Mouse (Mus musculus) large intestine, adult 2 months (tissue): Measurements from ENCODE around the gene Bex3. TPM values are rescaled to one million over a fixed set of nuclear protein-coding genes. Genes with fewer than 3 reads are reported as not detected.
"Not testable (repeated sequence)": the region's sequence is repeated elsewhere in the genome, so short reads cannot be mapped to it uniquely, and the experiment has no call there.

Experiments used
- DNase-seq: peaks from one replicate; pipeline ENCODE4 v3.0.0-alpha.2; 2012; ENCODE audit warnings: low read depth, low spot score
- WGBS: fragments of 180-500 bp; shearing (Covaris S2); methylation state at CpG from one replicate; pipeline ENCODE4 v1.1.7; 2018; 5-methylcytosine and 5-hydroxymethylcytosine counted together
- polyA plus RNA-seq: library from polyadenylated mRNA; depleted of rRNA; stranded (reverse); fragments of >200 nt; gene quantifications from 2 replicates; pipeline ENCODE4 v1.2.3, GENCODE M21; 2012; rRNA removed

Bex3 gene
- 24.3 and 39.6 TPM in 2 replicates for polyA plus RNA-seq

DNA sequence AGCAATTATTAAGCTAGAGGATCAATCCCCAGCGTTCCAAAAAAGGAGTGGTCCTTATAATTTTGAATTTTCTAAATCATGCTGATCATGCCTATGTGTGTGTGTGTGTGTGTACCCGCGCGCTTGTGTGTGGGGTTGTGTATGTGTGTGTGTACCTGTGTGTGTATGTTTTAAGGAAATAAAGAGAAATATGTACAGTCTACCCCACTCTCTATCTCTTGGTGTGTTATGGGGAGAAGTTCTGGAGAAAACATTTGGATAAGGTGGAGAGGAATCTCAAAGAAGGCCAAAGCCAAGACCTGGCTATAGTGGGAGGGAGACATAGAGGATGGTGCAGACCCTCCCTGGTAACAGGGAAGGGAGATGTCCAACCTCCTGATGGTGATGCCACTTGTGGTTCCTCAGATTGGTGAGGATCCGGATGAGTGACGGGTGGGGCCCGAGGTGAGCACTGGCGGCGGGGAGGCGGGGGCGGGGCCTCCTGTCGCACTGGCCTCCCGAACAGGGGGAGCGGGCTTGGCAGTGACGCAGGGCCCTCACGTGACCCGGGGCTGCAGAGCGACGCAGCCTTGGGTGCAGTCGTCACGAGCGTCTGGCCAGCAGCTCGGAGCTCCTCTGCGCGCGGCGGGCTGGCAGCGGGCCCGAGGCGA, at the start of gene Bex3:
Gene Bex3, plus strand, starts transcription at position 511 of the 650 bp plus-strand sequence.
- DNase-seq = not testable (repeated sequence)
- 49% methylated on average over 7 of the region's 30 CpGs for WGBS

DNA sequence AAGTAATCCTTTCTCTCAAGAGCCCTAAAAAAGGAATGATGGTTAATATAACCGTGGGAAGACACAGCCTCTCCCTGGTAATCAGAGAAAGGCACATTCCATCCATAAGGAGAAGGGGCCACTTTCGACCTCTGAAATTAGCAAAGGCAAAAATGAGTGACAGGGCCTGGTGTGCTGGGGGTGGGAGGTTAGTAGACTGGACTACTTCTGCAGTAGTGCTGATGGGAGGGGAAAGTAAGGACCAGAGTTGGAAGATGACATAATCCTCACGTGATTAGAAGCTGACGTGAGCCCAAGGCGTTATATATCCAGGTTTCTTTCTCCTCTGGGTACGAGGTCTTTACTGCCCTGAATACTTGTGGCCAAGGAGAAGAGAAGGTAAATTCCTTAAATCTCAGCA, 46.3 kb upstream of the Bex3 start:
- 59% methylated on average over 6 of the region's 6 CpGs for WGBS
- DNase-seq = no peak

DNA sequence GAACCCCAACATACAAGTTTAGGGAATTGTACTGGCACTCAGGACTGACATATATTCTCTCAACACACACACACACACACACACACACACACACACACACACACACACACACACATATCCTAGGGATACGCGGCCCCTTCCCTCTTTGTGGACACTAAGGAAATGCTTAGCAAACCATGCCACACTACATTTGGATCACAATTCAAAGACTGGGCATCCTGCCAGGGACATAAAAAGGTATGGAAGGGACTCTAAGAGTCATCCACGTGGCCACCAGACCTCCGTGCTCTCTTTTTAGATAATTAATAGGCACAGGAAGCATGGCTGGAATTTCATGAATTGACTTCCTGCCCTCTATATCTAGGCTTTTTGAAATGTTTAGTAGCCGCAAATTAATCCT, 42.3 kb upstream of the Bex3 start:
- WGBS = 30% methylated on average over 5 of the region's 5 CpGs
- DNase-seq = no peak

DNA sequence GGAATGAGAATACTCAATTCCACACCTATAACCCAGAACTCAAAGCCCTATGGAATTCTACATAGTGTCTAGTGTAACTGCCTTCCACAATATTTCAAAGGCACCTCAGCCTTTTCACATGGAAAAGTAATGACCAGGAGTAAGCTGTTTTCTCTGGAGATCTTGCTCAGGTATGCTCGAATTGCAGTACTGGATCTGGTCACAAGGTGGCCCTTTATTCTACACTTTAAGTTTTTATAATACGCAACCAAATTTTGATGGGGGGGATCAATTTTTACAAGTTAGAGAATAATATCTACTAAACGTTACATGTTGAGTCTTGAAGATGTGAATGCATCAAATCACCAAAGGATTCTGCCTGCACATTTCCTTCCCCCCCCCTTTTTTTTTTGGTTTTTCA, 31.9 kb upstream of the Bex3 start:
- WGBS = 38% methylated on average over 3 of the region's 3 CpGs
- no peak for DNase-seq

DNA sequence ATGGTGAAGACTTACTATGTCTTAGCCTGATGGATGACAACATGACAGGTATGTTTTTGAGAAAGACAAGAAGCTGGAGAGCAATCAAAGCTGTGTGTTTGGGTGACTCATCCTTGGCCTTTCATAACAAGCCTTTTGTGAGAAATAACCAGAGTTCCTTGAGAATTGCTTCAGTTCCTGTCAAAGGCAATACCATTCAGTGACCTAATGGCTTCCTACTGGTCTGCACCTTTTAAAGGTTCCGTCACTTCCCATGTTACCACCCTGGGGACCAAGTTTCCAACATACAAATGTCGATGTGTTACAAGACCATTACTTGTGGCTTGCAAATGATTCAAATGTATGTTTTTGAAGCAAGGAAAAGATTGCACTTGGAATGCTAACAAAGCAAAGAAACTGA, 26.9 kb upstream of the Bex3 start:
- no peak for DNase-seq
- WGBS = 74% methylated on average over 2 of the region's 2 CpGs

DNA sequence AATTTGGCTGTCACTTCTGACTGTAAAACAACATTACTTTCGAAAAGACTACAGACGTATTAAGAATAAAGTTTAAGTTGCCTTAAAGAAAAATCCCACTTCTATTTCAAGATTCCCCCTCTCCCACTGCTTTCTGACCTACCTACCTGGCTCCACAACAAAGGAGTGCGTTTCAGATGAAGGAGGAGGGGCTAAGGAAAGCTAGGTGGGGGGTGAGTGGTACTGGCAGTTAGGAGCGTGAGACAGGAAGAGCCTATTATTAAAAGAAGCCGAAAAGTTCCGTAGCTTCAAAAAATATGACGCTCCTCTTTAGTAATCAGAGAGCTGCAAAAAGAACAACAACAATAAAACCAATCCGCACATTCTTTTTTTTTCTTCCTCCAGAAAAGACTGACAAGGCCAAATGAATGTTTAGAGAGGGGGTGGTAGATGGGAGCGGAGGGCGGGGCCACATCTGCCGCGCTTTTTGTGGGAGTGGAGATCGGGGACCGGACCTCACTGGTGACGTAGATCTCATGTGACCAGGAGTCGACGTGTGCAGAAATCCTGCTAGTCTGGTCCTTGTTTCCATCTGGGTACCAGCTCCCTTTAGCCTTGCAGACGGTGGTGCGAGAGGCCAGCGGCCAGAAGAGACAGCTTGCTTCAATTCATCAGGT, 25.4 kb upstream of the Bex3 start, which contains the start of gene Tceal9:
Gene Tceal9, plus strand, starts transcription at position 506 of the 656 bp plus-strand sequence.
- WGBS = 19% methylated on average over 20 of the region's 20 CpGs
- peak; percentile 58 for DNase-seq

DNA sequence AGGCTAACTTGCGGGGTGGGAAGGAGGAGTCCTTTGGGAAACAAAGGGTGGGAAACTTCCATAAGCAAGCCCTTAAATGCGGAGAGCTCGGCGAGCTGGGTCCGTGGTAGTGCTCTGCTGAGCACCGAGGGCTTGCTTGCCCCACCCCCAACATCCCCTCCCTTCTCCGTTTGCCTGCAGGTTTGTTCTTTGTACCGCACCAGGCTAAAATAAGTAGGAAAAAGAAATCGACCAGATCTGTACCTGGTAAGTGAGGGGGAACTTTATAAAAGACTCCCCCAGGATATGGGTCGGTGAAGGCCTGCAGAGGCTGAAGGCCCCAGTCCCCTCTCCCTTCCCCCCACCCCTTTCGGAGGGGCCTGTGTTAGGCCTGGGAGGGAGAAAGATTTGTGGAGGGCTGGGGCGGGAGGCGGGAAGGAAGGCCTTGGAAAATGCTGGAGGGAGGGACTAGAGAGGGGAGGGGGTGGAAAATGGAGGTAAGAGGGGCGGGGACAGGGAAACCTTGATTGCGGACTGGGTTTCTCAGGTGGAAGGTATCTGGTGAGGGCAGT, 24.5 kb upstream of the Bex3 start:
- no peak for DNase-seq
- 21% methylated on average over 15 of the region's 15 CpGs for WGBS

DNA sequence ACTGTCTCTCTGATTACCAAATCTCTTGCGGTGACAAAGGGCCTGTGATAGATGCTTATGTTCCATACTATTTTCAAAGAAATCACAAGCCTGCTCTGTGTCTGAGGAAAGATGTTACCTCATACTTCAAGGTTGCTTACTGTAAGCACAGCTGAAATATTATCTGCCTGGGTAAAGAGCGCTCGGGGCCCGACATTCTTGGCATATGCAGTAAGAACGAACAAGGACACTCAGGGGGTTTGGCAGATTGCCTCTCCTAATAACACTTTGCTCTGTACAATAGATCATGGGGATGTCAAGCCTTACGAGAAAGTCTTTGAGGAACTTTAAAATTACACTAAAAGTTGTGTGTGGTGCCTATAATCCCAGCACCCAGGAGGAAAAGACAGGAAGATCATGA, 21.2 kb upstream of the Bex3 start:
- no peak for DNase-seq
- 38% methylated on average over 6 of the region's 6 CpGs for WGBS

DNA sequence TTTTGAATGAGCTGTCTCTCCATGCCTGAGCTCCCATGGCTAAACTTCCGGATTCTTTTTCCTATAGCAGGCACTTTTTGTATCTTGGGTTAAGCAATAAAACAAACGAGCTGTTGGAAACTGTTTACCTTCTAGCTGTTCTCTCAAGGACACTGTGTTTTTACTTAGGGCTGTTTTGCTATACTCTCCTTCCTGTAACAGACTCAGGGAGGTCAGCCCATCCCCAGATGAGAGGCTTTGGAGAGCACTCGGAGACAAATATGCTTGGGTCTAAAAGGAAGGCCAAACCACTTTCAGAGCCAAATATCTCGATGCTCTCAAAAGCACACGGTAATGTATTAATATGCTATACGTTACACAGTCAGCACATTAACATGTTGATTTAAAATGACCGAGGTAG, 20.4 kb upstream of the Bex3 start:
- 41% methylated on average over 7 of the region's 7 CpGs for WGBS
- no peak for DNase-seq

DNA sequence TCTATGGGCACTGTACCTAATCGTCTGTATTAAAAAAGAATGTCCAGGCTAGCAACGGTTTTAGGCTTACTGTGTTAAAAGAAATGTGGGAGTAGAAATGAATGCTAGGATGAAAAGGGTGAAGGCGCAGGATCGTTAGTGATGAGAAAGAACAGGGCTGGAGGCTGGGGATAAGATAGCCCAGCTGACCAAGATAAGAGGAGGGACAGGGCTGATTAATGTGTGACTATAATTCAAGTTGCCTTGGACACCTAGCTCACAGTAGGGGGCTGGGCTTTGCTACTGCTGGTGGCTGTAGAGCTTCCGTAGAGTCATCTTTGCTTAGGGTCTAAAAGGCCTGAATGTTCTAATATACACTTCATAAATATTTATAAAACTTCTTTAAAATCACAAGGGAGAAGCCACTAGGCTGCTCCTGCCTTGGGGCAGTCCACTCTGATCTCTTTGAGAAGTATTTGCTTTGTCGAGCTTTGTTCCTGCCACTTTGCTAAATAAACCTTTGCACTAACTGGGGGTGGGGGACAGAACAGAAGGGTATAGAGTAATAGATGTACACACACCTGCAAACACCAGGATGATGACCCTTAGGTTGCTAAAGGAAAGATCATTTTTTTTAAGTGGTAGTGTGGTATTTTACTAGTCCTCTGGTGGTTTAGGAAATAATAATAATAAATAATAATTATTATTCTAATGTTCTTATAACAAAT, 17.9 kb upstream of the Bex3 start:
- no peak for DNase-seq
- 41% methylated on average over 6 of the region's 6 CpGs for WGBS

DNA sequence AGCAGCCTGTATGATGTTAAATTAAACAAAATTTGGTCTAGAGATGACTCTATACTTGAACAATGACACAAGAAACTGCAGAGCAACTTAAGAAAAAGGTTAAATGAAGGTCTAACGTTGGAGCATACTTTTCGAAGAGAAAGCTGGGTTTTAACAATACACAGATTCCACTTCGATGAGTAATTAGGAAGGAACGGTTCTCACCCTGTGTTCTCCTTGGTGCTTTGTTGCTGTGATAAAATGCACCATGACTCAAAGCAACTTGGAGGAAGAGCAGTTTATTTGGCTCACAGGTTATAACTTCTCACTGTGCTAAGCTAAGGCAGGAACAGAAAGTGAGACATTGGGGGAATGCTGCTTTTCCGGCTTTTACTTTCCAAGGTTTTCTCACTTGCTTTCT, 2.3 kb upstream of the Bex3 start:
- WGBS = 66% methylated on average over 5 of the region's 5 CpGs
- DNase-seq = no peak

DNA sequence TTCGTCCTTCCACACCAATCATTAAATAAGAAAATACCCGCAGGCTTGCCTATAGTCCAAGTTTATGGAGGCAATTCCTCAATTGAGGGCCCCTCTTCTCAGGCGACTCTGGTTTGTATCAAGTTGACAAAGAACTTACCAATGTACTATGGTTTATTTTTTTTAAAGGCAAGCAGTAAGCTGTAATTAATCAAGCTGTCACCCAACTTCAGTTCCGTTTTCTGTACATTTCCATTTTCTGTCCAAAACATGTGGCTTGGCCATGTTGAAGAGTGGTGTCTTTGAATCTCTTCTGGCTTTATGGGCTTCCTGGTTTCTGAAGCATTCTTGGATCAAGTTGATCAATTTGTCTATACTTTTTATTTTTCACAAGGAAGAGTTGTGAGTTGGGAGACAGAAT, 1.9 kb upstream of the Bex3 start:
- 62% methylated on average over 4 of the region's 4 CpGs for WGBS
- no peak for DNase-seq

DNA sequence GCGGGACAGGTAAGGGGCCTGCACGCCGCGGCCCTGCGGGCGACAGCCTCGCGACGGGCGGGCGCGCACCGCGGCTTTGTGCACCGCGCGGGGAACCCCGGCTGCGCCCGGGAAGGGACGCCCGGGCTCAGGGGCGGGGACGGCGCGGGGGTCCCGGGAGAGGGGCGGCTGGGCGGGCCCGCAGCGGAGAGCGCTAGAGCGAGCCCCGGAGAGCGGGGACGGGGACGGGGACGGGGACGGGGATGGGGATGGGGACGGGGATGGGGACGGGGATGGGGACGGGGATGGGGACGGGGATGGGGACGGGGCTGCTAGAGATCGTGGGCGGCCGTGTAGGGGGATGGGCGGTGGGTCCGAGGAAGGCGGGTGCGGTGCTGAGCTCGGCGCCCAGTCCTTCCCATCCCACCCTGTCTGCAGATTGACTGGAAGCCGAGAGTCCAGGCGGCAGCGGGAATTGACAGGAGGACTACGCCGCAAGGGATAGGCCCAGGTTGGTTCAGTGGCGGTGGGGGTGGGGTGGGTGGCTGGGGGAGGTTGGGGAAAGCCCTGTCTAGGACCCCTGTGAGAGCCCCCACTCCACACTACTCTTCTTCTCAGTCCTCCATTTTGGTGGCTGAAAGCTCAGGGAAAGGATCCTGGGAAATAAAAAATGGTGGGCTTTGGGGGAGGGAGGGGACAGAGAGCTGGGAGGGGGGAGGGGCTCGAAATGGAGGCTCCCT, 499 bp downstream of the Bex3 start:
- DNase-seq = not testable (repeated sequence)
- WGBS = 15% methylated on average over 16 of the region's 60 CpGs

DNA sequence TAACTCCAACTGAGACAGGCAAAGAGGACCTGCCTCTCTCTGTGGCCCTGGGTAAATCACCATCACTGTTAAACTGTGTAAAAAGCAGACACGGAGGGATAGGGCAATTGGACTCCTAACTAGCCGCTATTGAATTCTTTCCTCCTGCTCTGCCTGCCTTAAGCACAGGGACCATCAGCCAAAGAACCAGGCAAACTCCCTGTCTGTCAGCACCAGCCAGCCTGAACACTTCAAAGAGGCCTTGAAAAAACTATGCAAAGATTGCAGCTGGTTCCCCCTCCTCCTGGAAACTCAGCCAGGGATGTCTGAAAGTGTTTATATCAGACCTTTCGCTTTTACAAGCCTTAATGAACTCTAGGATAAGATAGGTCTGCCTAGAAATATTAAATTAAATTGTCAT, 4.5 kb downstream of the Bex3 start:
- 36% methylated on average over 3 of the region's 3 CpGs for WGBS
- no peak for DNase-seq

DNA sequence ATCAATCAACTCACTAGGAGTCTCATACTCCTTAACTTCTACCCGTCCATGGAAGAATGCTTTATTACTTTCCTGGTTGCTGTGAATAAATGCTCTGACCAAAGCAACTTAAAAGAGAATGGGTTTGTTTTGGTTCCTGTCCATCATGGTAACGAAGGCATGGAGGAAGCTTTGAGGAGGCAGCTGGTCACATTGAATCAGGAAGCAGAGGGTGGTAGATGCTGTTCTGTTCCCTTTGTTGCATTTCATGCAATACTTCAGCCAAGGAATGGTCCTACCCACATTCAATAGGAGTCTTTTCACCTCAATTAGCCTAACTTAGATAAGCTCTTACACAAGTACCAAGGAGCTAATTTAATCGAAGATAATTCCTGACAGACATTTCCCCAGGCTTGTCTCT, 5.3 kb downstream of the Bex3 start:
- DNase-seq = no peak
- 65% methylated on average over 3 of the region's 3 CpGs for WGBS

DNA sequence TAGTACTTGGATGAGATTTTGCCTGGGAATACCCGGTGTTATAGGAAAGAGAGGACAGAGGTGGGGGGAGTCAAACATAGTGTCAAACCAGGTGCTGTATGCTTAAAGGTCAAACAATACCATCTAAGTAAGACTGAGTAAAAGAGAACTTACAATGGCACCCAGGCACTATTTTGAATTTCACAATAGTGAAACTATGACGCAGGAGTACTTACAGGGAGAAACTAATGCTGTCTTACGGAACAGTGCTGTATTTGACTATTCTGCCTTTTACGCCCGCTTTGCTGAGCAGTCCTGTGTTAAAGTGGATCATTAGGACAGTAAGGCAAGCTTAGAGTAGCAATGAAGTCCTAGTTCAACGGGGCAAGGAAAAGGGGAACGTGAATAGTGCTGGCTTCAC, 7.5 kb downstream of the Bex3 start:
- no peak for DNase-seq
- 86% methylated on average over 7 of the region's 7 CpGs for WGBS

DNA sequence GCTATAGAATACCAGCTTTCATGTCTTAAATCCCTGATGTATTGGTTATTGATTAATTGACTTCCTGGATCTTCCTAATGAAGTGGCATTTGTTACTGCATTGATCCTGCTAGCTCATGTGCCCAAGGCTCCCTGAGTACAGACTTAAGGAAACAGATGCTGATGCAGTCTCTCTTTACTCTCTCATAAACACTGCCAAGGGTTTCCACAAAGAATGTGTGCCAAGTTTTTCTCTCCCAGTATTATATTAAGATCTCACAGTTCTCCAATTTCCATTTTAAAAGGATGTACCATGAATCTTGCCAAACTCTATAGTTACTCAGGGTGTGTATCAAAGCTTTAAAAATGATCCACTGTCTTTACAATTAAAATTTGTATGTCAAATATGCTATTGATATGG, 8.3 kb downstream of the Bex3 start:
- no peak for DNase-seq

DNA sequence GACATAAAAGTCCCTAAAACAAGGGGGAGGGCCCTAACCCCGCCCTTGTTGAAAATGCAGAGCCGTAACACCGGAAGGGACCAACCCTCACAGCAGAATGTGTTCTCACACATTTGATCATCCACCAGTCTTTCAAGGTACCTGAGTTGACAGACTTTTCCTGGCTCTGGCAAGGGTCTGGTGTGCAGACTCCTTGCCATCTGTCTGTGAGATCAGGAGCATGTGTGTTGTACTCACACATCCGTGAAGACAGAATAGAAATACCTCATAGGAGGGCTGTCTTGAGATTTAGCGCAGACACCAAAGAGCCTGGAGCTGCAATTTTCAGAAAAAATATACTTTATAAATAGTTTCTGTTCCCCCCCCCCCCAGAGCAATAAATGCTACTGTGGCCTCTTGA, 9.4 kb downstream of the Bex3 start:
- no peak for DNase-seq
- WGBS = 69% methylated on average over 5 of the region's 5 CpGs

DNA sequence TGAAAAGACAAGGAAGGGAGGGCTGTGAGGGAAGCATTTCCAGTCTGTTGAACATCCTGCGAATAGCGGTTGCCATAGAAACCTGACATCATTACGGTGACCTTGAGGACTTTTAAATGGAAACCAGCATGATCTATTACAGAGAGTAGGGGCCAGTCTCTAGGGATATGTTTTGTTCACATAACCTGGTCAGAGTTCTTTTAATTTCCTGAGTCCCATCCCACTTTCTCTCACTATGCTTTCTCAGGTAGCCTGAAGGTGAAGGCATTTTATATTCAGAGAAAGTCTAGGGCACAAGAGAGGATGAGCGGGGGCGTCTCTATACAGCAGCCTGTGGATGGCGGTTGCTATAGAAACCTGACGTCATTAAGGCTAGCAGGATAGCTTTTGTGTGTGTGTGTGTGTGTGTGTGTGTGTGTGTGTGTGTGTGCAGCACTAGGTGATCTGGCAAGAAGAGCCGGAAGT, 20.8 kb downstream of the Bex3 start:
- 39% methylated on average over 8 of the region's 8 CpGs for WGBS
- no peak for DNase-seq

DNA sequence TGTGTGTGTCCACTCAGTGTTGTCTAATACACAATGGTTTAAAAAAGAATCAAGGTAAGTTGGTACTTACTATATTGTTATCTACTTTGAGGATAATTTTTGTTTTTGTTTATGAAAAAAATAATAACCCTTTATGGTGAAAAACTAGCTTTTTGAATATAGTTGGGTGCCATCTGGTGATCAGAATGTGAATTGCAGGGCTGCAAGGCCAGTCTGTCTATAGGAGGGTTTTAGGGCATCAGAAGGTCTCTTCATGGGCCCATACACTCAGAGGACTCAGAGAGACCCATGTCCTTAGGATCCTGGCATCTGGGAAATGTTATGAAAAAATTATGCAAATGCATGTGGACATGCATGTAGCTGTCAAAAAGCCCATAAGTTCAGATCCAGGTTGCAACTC, 34.2 kb downstream of the Bex3 start:
- DNase-seq = no peak
